Mouse (Mus musculus) intestine, embryonic 15.5 days (tissue): ENCODE measurements around the gene Esx1. TPM values are rescaled to one million over a fixed set of nuclear protein-coding genes. Genes with fewer than 3 reads are reported as not detected.
A peak's percentile ranks its signal among the peaks of the same experiment; 100 is the strongest.

Experiments
- ATAC-seq: fragments of 200-750 bp; cut with Nextera tagmentation; 2 replicates; pipeline ENCODE4 v1.8.0; 2017; ENCODE audit warnings: moderate TSS enrichment, moderate library complexity
- H3K27ac ChIP-seq: fragments of 300-500 bp; sonication (generic); 2 replicates; pipeline ENCODE4 v1.5.1; 2015; ENCODE audit warnings: mild to moderate bottlenecking, inconsistent platforms
- H3K27me3 ChIP-seq: fragments of 300-500 bp; sonication (generic); replicated peaks from 2 replicates; pipeline ENCODE4 v1.6.1; 2015; ENCODE audit warnings: inconsistent platforms
- H3K36me3 ChIP-seq: fragments of 300-500 bp; sonication (generic); 2 replicates; pipeline ENCODE4 v1.6.1; 2015; ENCODE audit warnings: inconsistent platforms
- H3K4me1 ChIP-seq: fragments of 300-500 bp; sonication (generic); replicated peaks from 2 replicates; pipeline ENCODE4 v1.6.1; 2015; ENCODE audit warnings: inconsistent platforms
- H3K4me2 ChIP-seq: fragments of 300-500 bp; sonication (generic); replicated peaks from 2 replicates; pipeline ENCODE4 v1.6.1; 2015; ENCODE audit warnings: mild to moderate bottlenecking, inconsistent platforms
- H3K4me3 ChIP-seq: fragments of 300-500 bp; sonication (generic); replicated peaks from 2 replicates; pipeline ENCODE4 v1.5.1; 2015; ENCODE audit warnings: inconsistent platforms
- H3K9ac ChIP-seq: fragments of 300-500 bp; sonication (generic); 2 replicates; pipeline ENCODE4 v1.6.1; 2015; ENCODE audit warnings: inconsistent platforms
- H3K9me3 ChIP-seq: fragments of 300-500 bp; sonication (generic); 2 replicates; pipeline ENCODE4 v1.6.1; 2016; ENCODE audit warnings: inconsistent platforms
- WGBS: fragments of 180-500 bp; shearing (Covaris S2); methylation state at CpG from one replicate; pipeline ENCODE4 v1.1.7; 2015; 5-methylcytosine and 5-hydroxymethylcytosine counted together
- polyA plus RNA-seq: library from polyadenylated mRNA; unstranded; fragments of >200 nt; fragmentation: Nextera tagmentation; extraction: Ambion mirVana; gene quantifications from 2 replicates; pipeline ENCODE4 v1.2.1, GENCODE M21; 2015

Gene Esx1
- polyA plus RNA-seq, 1 experiment from 2014 or later: not detected

- peak; percentile 58 for ATAC-seq
- H3K27me3 ChIP-seq: peaks cover 58% of the 10 kb centered on the region
- WGBS: 21% methylated on average over 40 of the region's 40 CpGs
- no peaks in the 10 kb centered on the region for H3K9me3 ChIP-seq
- H3K36me3 ChIP-seq: no peaks in the 10 kb centered on the region
- peak overlapping the region; percentile 37 for H3K4me2 ChIP-seq
- no peaks in the 10 kb centered on the region for H3K4me1 ChIP-seq
- H3K9ac ChIP-seq: no peak overlapping the region
- H3K27ac ChIP-seq: no peak overlapping the region
- H3K4me3 ChIP-seq: peak overlapping the region; percentile 15; the same call in 1 of the 2 replicates
Observed at GRCm38 (mm10) chrX:137118097-137118746, 3.7 kb downstream of the Esx1 start.

- peaks cover 33% of the 10 kb centered on the region for H3K27me3 ChIP-seq
- ATAC-seq: no peak
- WGBS: 23% methylated on average over 13 of the region's 13 CpGs
Observed at GRCm38 (mm10) chrX:137106498-137106897, 15.4 kb downstream of the Esx1 start.

GRCm38 (mm10) chrX:137104531-137104930, 17.4 kb downstream of the Esx1 start:
- Histone ChIP-seq H3K27me3 (peaks cover 37% of the 10 kb centered on the region), H3K4me1 (no peaks in the 10 kb centered on the region), H3K36me3 (no peaks in the 10 kb centered on the region), H3K4me3 (no peak overlapping the region), H3K4me2 (no peak overlapping the region), H3K9me3 (no peaks in the 10 kb centered on the region), H3K27ac (no peak overlapping the region), H3K9ac (no peak overlapping the region)
- ATAC-seq: no peak
- WGBS: 14% methylated on average over 25 of the region's 25 CpGs

More at GRCm38 (mm10) chrX:137106498-137106897, 15.4 kb downstream of the Esx1 start:
- Histone ChIP-seq H3K9me3 (no peaks in the 10 kb centered on the region), H3K4me3 (no peak overlapping the region), H3K9ac (no peak overlapping the region), H3K4me2 (no peak overlapping the region), H3K27ac (no peak overlapping the region), H3K36me3 (no peaks in the 10 kb centered on the region), H3K4me1 (no peaks in the 10 kb centered on the region)

Other genes with a start within 250 kb of the Esx1 start
- gene H2bfm, start 194.8 kb downstream of the Esx1 start, polyA plus RNA-seq: not detected in 2 replicates
- 51.1 and 52.2 TPM in 2 replicates for gene Tmsb15b2, start 146.6 kb downstream of the Esx1 start, polyA plus RNA-seq
- 3.2 and 6.3 TPM in 2 replicates for gene Tmsb15l, start 145.2 kb downstream of the Esx1 start, polyA plus RNA-seq
- 21.5 and 24.8 TPM in 2 replicates for gene Tmsb15b1, start 145.2 kb downstream of the Esx1 start, polyA plus RNA-seq
- gene Zcchc18, start 128.9 kb downstream of the Esx1 start, polyA plus RNA-seq: 15.5 and 17.8 TPM in 2 replicates
- 7.5 and 7.9 TPM in 2 replicates for gene Slc25a53, start 83.8 kb downstream of the Esx1 start, polyA plus RNA-seq
- 5.1 and 6.3 TPM in 2 replicates for gene Fam199x, start 72.5 kb downstream of the Esx1 start, polyA plus RNA-seq